Mouse (Mus musculus) megakaryocyte, embryonic 14.5 days (primary cell): ENCODE measurements around the gene Pgm2. TPM values are rescaled to one million over a fixed set of nuclear protein-coding genes. Genes with fewer than 3 reads are reported as not detected.

Experiments used
- H3K27me3 ChIP-seq: replicated peaks from 2 replicates; pipeline ENCODE3; 2012; ENCODE audit warnings: inconsistent platforms
- H3K36me3 ChIP-seq: replicated peaks from 2 replicates; pipeline ENCODE3; 2012; ENCODE audit warnings: low read length, inconsistent platforms, mixed read lengths
- H3K4me1 ChIP-seq: 2 replicates; pipeline ENCODE4 v1.6.1; 2012; ENCODE audit warnings: inconsistent platforms
- H3K4me3 ChIP-seq: replicated peaks from 2 replicates; pipeline ENCODE3; 2012; ENCODE audit warnings: moderate library complexity, mild to moderate bottlenecking, inconsistent platforms
- H3K9me3 ChIP-seq: 2 replicates; pipeline ENCODE4 v1.6.1; 2012; ENCODE audit warnings: inconsistent platforms
- FLI1 ChIP-seq: IDR thresholded peaks from 2 replicates; pipeline ENCODE4 v1.6.1; 2012; ENCODE audit warnings: low read length, inconsistent platforms, mixed read lengths
- GATA1 ChIP-seq: IDR thresholded peaks from 3 replicates; pipeline ENCODE4 v1.6.1; 2012; ENCODE audit warnings: mixed read lengths, low read length, inconsistent platforms, borderline replicate concordance
- polyA plus RNA-seq: library from polyadenylated mRNA; stranded (reverse); fragments of >175 nt; gene quantifications from 2 replicates; pipeline ENCODE4 v1.2.3, GENCODE M21; 2012; ENCODE audit warnings: low replicate concordance; ENCODE audit not compliant: insufficient read depth

Pgm2 gene
- polyA plus RNA-seq, 1 experiment = 33.3 TPM

GRCm38 (mm10) chr5:64074455-64074854, 18.3 kb upstream of the Pgm2 start:
- Histone ChIP-seq H3K36me3 (no peaks in the 10 kb centered on the region), H3K27me3 (peaks cover 3% of the 10 kb centered on the region), H3K4me1 (peaks cover 18% of the 10 kb centered on the region), H3K9me3 (no peaks in the 10 kb centered on the region), H3K4me3 (no peak overlapping the region)
- TF ChIP-seq GATA1 (no peak), FLI1 (no peak)

- H3K9me3 ChIP-seq = no peaks in the 10 kb centered on the region
- no peak overlapping the region for H3K4me3 ChIP-seq
- no peaks in the 10 kb centered on the region for H3K36me3 ChIP-seq
- H3K27me3 ChIP-seq = peaks cover 3% of the 10 kb centered on the region
- peaks cover 14% of the 10 kb centered on the region for H3K4me1 ChIP-seq
- TF ChIP-seq GATA1 (no peak), FLI1 (no peak)
Measured at GRCm38 (mm10) chr5:64075506-64075905, 17.2 kb upstream of the Pgm2 start.

- no peak for TF ChIP-seq FLI1
- TF ChIP-seq GATA1 = no peak
- Histone ChIP-seq H3K4me3 (no peak overlapping the region), H3K4me1 (peaks cover 14% of the 10 kb centered on the region), H3K36me3 (no peaks in the 10 kb centered on the region), H3K9me3 (no peaks in the 10 kb centered on the region), H3K27me3 (peaks cover 3% of the 10 kb centered on the region)
Measured at GRCm38 (mm10) chr5:64077353-64077752, 15.4 kb upstream of the Pgm2 start.

GRCm38 (mm10) chr5:64078740-64079461, 13.8 kb upstream of the Pgm2 start:
- peaks cover 1% of the 10 kb centered on the region for H3K27me3 ChIP-seq
- H3K4me1 ChIP-seq = peaks cover 14% of the 10 kb centered on the region
- TF ChIP-seq GATA1 = no peak
- TF ChIP-seq FLI1 = no peak
- H3K4me3 ChIP-seq = no peak overlapping the region
- no peaks in the 10 kb centered on the region for H3K9me3 ChIP-seq
- H3K36me3 ChIP-seq = no peaks in the 10 kb centered on the region

- H3K4me1 ChIP-seq = peaks cover 14% of the 10 kb centered on the region
- TF ChIP-seq GATA1 = no peak
Measured at GRCm38 (mm10) chr5:64079462-64079817, 13.3 kb upstream of the Pgm2 start.

GRCm38 (mm10) chr5:64083447-64084359, 9.0 kb upstream of the Pgm2 start:
- H3K9me3 ChIP-seq = no peaks in the 10 kb centered on the region
- H3K4me1 ChIP-seq = peaks cover 13% of the 10 kb centered on the region
- no peaks in the 10 kb centered on the region for H3K36me3 ChIP-seq
- no peak for TF ChIP-seq GATA1
- TF ChIP-seq FLI1 = no peak
- no peak overlapping the region for H3K4me3 ChIP-seq
- H3K27me3 ChIP-seq = peaks cover 1% of the 10 kb centered on the region

More at GRCm38 (mm10) chr5:64079462-64079817, 13.3 kb upstream of the Pgm2 start:
- Histone ChIP-seq H3K4me3 (no peak overlapping the region), H3K9me3 (no peaks in the 10 kb centered on the region), H3K36me3 (no peaks in the 10 kb centered on the region), H3K27me3 (peaks cover 1% of the 10 kb centered on the region)

- H3K36me3 ChIP-seq = no peaks in the 10 kb centered on the region
- H3K9me3 ChIP-seq = no peaks in the 10 kb centered on the region
- no peak overlapping the region for H3K4me3 ChIP-seq
- peaks cover 24% of the 10 kb centered on the region for H3K4me1 ChIP-seq
- TF ChIP-seq FLI1 (no peak), GATA1 (no peak)
- H3K27me3 ChIP-seq = peaks cover 1% of the 10 kb centered on the region
Measured at GRCm38 (mm10) chr5:64085405-64085804, 7.3 kb upstream of the Pgm2 start.

GRCm38 (mm10) chr5:64088740-64089139, 4.0 kb upstream of the Pgm2 start:
- Histone ChIP-seq H3K36me3 (no peaks in the 10 kb centered on the region), H3K9me3 (no peaks in the 10 kb centered on the region), H3K4me3 (no peak overlapping the region), H3K27me3 (no peaks in the 10 kb centered on the region), H3K4me1 (peaks cover 35% of the 10 kb centered on the region)
- TF ChIP-seq FLI1 (no peak), GATA1 (no peak)

GRCm38 (mm10) chr5:64093349-64093871, 660 bp downstream of the Pgm2 start:
- TF ChIP-seq GATA1 (no peak), FLI1 (no peak)
- peaks cover 42% of the 10 kb centered on the region for H3K36me3 ChIP-seq
- peak overlapping the region; percentile 97 for H3K4me3 ChIP-seq
- H3K4me1 ChIP-seq = peaks cover 71% of the 10 kb centered on the region
- H3K27me3 ChIP-seq = no peaks in the 10 kb centered on the region
- no peaks in the 10 kb centered on the region for H3K9me3 ChIP-seq
